Mouse (Mus musculus): ENCODE measurements around the gene Abi2.
A peak's percentile ranks its signal among the peaks of the same experiment; 100 is the strongest.
"Not testable (repeated sequence)": the region's sequence is repeated elsewhere in the genome, so short reads cannot be mapped to it uniquely, and the experiment has no call there.

The Abi2 gene

GRCm38 (mm10) chr1:60409168-60409828, at the start of gene Abi2:
Abi2 (plus strand) TSS chr1:60409619.
- no peaks in the 10 kb centered on the region for H3K36me3 ChIP-seq (ENCODE audit: control insufficient read depth, insufficient read depth, low read length, poor library complexity, severe bottlenecking)
- no peaks in the 10 kb centered on the region; the same call in 1 of the 2 replicates for H3K27me3 ChIP-seq (ENCODE audit: control insufficient read depth, insufficient read depth, low read length, poor library complexity, severe bottlenecking)
- DNase-seq (ENCODE audit: low read depth, low spot score) = peak; percentile 60

GRCm38 (mm10) chr1:60361626-60362025, 47.8 kb upstream of the Abi2 start:
- Histone ChIP-seq H3K36me3 (ENCODE audit: control insufficient read depth, insufficient read depth, low read length, poor library complexity, severe bottlenecking) (no peaks in the 10 kb centered on the region), H3K27me3 (ENCODE audit: control insufficient read depth, insufficient read depth, low read length, poor library complexity, severe bottlenecking) (no peaks in the 10 kb centered on the region)
- peak; percentile 5 for DNase-seq (ENCODE audit: low read depth, low spot score)

GRCm38 (mm10) chr1:60376556-60376955, 32.9 kb upstream of the Abi2 start:
- no peak for DNase-seq (ENCODE audit: low read depth, low spot score)
- peaks cover 11% of the 10 kb centered on the region for H3K36me3 ChIP-seq (ENCODE audit: control insufficient read depth, insufficient read depth, low read length, poor library complexity, severe bottlenecking)
- H3K27me3 ChIP-seq (ENCODE audit: control insufficient read depth, insufficient read depth, low read length, poor library complexity, severe bottlenecking) = no peaks in the 10 kb centered on the region

GRCm38 (mm10) chr1:60381910-60382309, 27.5 kb upstream of the Abi2 start:
- Histone ChIP-seq H3K27me3 (ENCODE audit: control insufficient read depth, insufficient read depth, low read length, poor library complexity, severe bottlenecking) (no peaks in the 10 kb centered on the region), H3K36me3 (ENCODE audit: control insufficient read depth, insufficient read depth, low read length, poor library complexity, severe bottlenecking) (peaks cover 4% of the 10 kb centered on the region; the same call in 1 of the 2 replicates)
- DNase-seq (ENCODE audit: low read depth, low spot score) = no peak

- H3K36me3 ChIP-seq (ENCODE audit: control insufficient read depth, insufficient read depth, low read length, poor library complexity, severe bottlenecking) = no peaks in the 10 kb centered on the region
- no peaks in the 10 kb centered on the region; the same call in 1 of the 2 replicates for H3K27me3 ChIP-seq (ENCODE audit: control insufficient read depth, insufficient read depth, low read length, poor library complexity, severe bottlenecking)
- peak; percentile 36 for DNase-seq (ENCODE audit: low read depth, low spot score)
These were observed 4.6 kb upstream of the Abi2 start for GRCm38 (mm10) chr1:60404848-60405247.

- no peak for DNase-seq (ENCODE audit: low read depth, low spot score)
- H3K36me3 ChIP-seq (ENCODE audit: control insufficient read depth, insufficient read depth, low read length, poor library complexity, severe bottlenecking) = no peaks in the 10 kb centered on the region
- no peaks in the 10 kb centered on the region; the same call in 1 of the 2 replicates for H3K27me3 ChIP-seq (ENCODE audit: control insufficient read depth, insufficient read depth, low read length, poor library complexity, severe bottlenecking)
These were observed 785 bp upstream of the Abi2 start for GRCm38 (mm10) chr1:60408501-60409167.

- Histone ChIP-seq H3K27me3 (ENCODE audit: control insufficient read depth, insufficient read depth, low read length, poor library complexity, severe bottlenecking) (no peaks in the 10 kb centered on the region; the same call in 1 of the 2 replicates), H3K36me3 (ENCODE audit: control insufficient read depth, insufficient read depth, low read length, poor library complexity, severe bottlenecking) (no peaks in the 10 kb centered on the region)
- peak; percentile 37 for DNase-seq (ENCODE audit: low read depth, low spot score)
These were observed 754 bp downstream of the Abi2 start for GRCm38 (mm10) chr1:60409928-60410817.

GRCm38 (mm10) chr1:60416724-60417123, 7.3 kb downstream of the Abi2 start:
- H3K27me3 ChIP-seq (ENCODE audit: control insufficient read depth, insufficient read depth, low read length, poor library complexity, severe bottlenecking) = no peaks in the 10 kb centered on the region
- no peaks in the 10 kb centered on the region for H3K36me3 ChIP-seq (ENCODE audit: control insufficient read depth, insufficient read depth, low read length, poor library complexity, severe bottlenecking)
- no peak for DNase-seq (ENCODE audit: low read depth, low spot score)

GRCm38 (mm10) chr1:60423882-60424281, 14.5 kb downstream of the Abi2 start:
- Histone ChIP-seq H3K36me3 (ENCODE audit: control insufficient read depth, insufficient read depth, low read length, poor library complexity, severe bottlenecking) (no peaks in the 10 kb centered on the region), H3K27me3 (ENCODE audit: control insufficient read depth, insufficient read depth, low read length, poor library complexity, severe bottlenecking) (no peaks in the 10 kb centered on the region)
- no peak for DNase-seq (ENCODE audit: low read depth, low spot score)

- DNase-seq (ENCODE audit: low read depth, low spot score) = no peak
- Histone ChIP-seq H3K36me3 (ENCODE audit: control insufficient read depth, insufficient read depth, low read length, poor library complexity, severe bottlenecking) (no peaks in the 10 kb centered on the region), H3K27me3 (ENCODE audit: control insufficient read depth, insufficient read depth, low read length, poor library complexity, severe bottlenecking) (no peaks in the 10 kb centered on the region)
These were observed 18.9 kb downstream of the Abi2 start for GRCm38 (mm10) chr1:60428341-60428740.

- DNase-seq (ENCODE audit: low read depth, low spot score) = peak; percentile 65
- H3K27me3 ChIP-seq (ENCODE audit: control insufficient read depth, insufficient read depth, low read length, poor library complexity, severe bottlenecking) = no peaks in the 10 kb centered on the region
- H3K36me3 ChIP-seq (ENCODE audit: control insufficient read depth, insufficient read depth, low read length, poor library complexity, severe bottlenecking) = no peaks in the 10 kb centered on the region
These were observed 19.5 kb downstream of the Abi2 start for GRCm38 (mm10) chr1:60428932-60429331.

GRCm38 (mm10) chr1:60431531-60431930, 22.1 kb downstream of the Abi2 start:
- H3K36me3 ChIP-seq (ENCODE audit: control insufficient read depth, insufficient read depth, low read length, poor library complexity, severe bottlenecking) = no peaks in the 10 kb centered on the region
- no peak for DNase-seq (ENCODE audit: low read depth, low spot score)
- no peaks in the 10 kb centered on the region for H3K27me3 ChIP-seq (ENCODE audit: control insufficient read depth, insufficient read depth, low read length, poor library complexity, severe bottlenecking)

- DNase-seq (ENCODE audit: low read depth, low spot score) = no peak
- Histone ChIP-seq H3K27me3 (ENCODE audit: control insufficient read depth, insufficient read depth, low read length, poor library complexity, severe bottlenecking) (no peaks in the 10 kb centered on the region), H3K36me3 (ENCODE audit: control insufficient read depth, insufficient read depth, low read length, poor library complexity, severe bottlenecking) (no peaks in the 10 kb centered on the region)
These were observed 23.1 kb downstream of the Abi2 start for GRCm38 (mm10) chr1:60432497-60432896.

- not testable (repeated sequence) for H3K27me3 ChIP-seq (ENCODE audit: control insufficient read depth, insufficient read depth, low read length, poor library complexity, severe bottlenecking); DNase-seq (ENCODE audit: low read depth, low spot score); H3K36me3 ChIP-seq (ENCODE audit: control insufficient read depth, insufficient read depth, low read length, poor library complexity, severe bottlenecking)
These were observed 32.0 kb downstream of the Abi2 start for GRCm38 (mm10) chr1:60441438-60441837.

- no peaks in the 10 kb centered on the region for H3K27me3 ChIP-seq (ENCODE audit: control insufficient read depth, insufficient read depth, low read length, poor library complexity, severe bottlenecking)
- H3K36me3 ChIP-seq (ENCODE audit: control insufficient read depth, insufficient read depth, low read length, poor library complexity, severe bottlenecking) = no peaks in the 10 kb centered on the region
- DNase-seq (ENCODE audit: low read depth, low spot score) = peak; percentile 47
These were observed 37.6 kb downstream of the Abi2 start for GRCm38 (mm10) chr1:60447067-60447466.

Data from splenic B cell, adult 2 months (primary cell).